Mouse (Mus musculus): ENCODE measurements at regions not wholly inside any gene's neighbourhood (a gene's known extent, or its start where the extent isn't known, plus 50 kb on each side); places are given as distances from the start of the nearest gene placed in this dataset.

GRCm38 (mm10) chr9:69678634-69679033 lies 82.1 kb downstream of the Foxb1 start:
- TF ChIP-seq RCOR1 (conservative IDR thresholded peaks at IDR 0.05; ENCODE audit: low read depth, low read length) (no peak), BHLHE40 (IDR thresholded peaks at IDR 0.05; ENCODE audit: low read depth, low read length) (no peak), TBP (conservative IDR thresholded peaks at IDR 0.05; ENCODE audit: low read depth, low read length) (no peak), CTCF (conservative IDR thresholded peaks at IDR 0.05 in 1 of 2, IDR thresholded peaks at IDR 0.05 in 1 of 2; ENCODE audit: low read depth in 2 of 2, low read length in 2 of 2) (no peak), ZC3H11A (IDR thresholded peaks at IDR 0.05; ENCODE audit: low read depth, low read length) (no peak), ZMIZ1 (IDR thresholded peaks at IDR 0.05; ENCODE audit: low read depth, low read length) (no peak), ZNF384 (IDR thresholded peaks at IDR 0.05; ENCODE audit: low read depth, low read length) (no peak), TCF12 (IDR thresholded peaks at IDR 0.05; ENCODE audit: low read depth, low read length) (no peak), SIN3A (IDR thresholded peaks at IDR 0.05; ENCODE audit: low read length) (no peak), USF1 (IDR thresholded peaks at IDR 0.05; ENCODE audit: low read depth, low read length) (no peak), EP300 (IDR thresholded peaks at IDR 0.05; ENCODE audit: low read length) (peak; percentile 59; the same call in 1 of the 2 replicates), POLR2A (IDR thresholded peaks at IDR 0.05; ENCODE audit: low read depth, low read length) (no peak)

Measured in CH12.LX (cell line).